Comparison of ENCODE assay signal across 20 mouse cellular contexts in genomic region chr14:40906770-40907169, GRCm38 (mm10). TPM values are rescaled to one million over a fixed set of nuclear protein-coding genes. Genes with fewer than 3 reads are reported as not detected.
DNase-seq lines count a peak whose midpoint lies in the region; ATAC-seq and TF ChIP-seq lines count a peak whose summit lies in the region.
"Had no signal": no experiment of that assay in that cellular context is flagged by ENCODE, and none has a peak within 500 bp of the region (broad histone marks: within the 10 kb centered on the region; RNA-seq: fewer than 3 reads in every experiment).

No protein-coding gene starts in this region.

- peaks cover 5 to 12% of the 10 kb centered on the region in 2 experiments; a peak in 3 of 4 replicates for H3K4me1 ChIP-seq in heart, embryonic 14.5 days (ENCODE audit: control insufficient read depth in 2 of 2, insufficient read depth in 2 of 2, low read length in 2 of 2)
- H3K4me1 ChIP-seq in thymus, adult 2 months (replicated peaks; ENCODE audit: control insufficient read depth, insufficient read depth, low read length) = no peaks in the 10 kb centered on the region
- H3K4me1 ChIP-seq: forebrain, embryonic 15.5 days; hindbrain, embryonic 13.5 days; limb, embryonic 10.5 days; midbrain, embryonic 15.5 days; neural tube, embryonic 15.5 days had no signal

- H3K27me3 ChIP-seq in heart, embryonic 14.5 days (ENCODE audit: control insufficient read depth, insufficient read depth, low read length) = no peaks in the 10 kb centered on the region
- H3K27me3 ChIP-seq in thymus, adult 2 months (ENCODE audit: control insufficient read depth, insufficient read depth, low read length) = no peaks in the 10 kb centered on the region
- H3K27me3 ChIP-seq: forebrain, embryonic 15.5 days; hindbrain, embryonic 13.5 days; kidney, embryonic 15.5 days; midbrain, embryonic 15.5 days; neural tube, embryonic 15.5 days had no signal

- no peak for TF ChIP-seq CTCF in thymus, adult 2 months (IDR thresholded peaks at IDR 0.05; ENCODE audit: borderline replicate concordance, control insufficient read depth, extremely low read depth, insufficient read depth, low read length, poor library complexity)

- 18% methylated on average over 9 of the region's 9 CpGs for WGBS in heart, embryonic 14.5 days
- 93% methylated on average over 9 of the region's 9 CpGs for WGBS in thymus, adult 2 months

- no peaks in the 10 kb centered on the region for H3K9me3 ChIP-seq in heart, embryonic 14.5 days (ENCODE audit: control insufficient read depth, low read length)
- H3K9me3 ChIP-seq: forebrain, embryonic 15.5 days; hindbrain, embryonic 13.5 days; kidney, embryonic 15.5 days; limb, embryonic 10.5 days; midbrain, embryonic 15.5 days; neural tube, embryonic 15.5 days had no signal

- DNase-seq in adrenal gland, postnatal 10 days = peak; percentile 61
- DNase-seq in adrenal gland, postnatal 36 days = no peak
- no peak for DNase-seq in heart, adult 8-10 months (ENCODE audit: low spot score)
- DNase-seq in lung, postnatal 25 days (ENCODE audit: low spot score) = no peak
- DNase-seq in thymus, adult 2 months = no peak
- DNase-seq: cerebellum, postnatal 10 days; embryo, embryonic 11 days; right cerebral cortex, postnatal 14 days; spleen, adult 18-20 months had no signal

- H3K4me2 ChIP-seq in heart, embryonic 14.5 days (ENCODE audit: low read length) = peak overlapping the region; percentile 31; the same call in 1 of the 2 replicates
- H3K4me2 ChIP-seq: forebrain, embryonic 15.5 days; hindbrain, embryonic 13.5 days; kidney, embryonic 15.5 days; midbrain, embryonic 15.5 days; neural tube, embryonic 15.5 days had no signal

- no peak for TF ChIP-seq POLR2A in thymus, adult 2 months (IDR thresholded peaks at IDR 0.05; ENCODE audit: control insufficient read depth, extremely low read depth, insufficient read depth, low read length, poor library complexity)

- H3K9ac ChIP-seq in heart, embryonic 14.5 days (ENCODE audit: low read length) = peak overlapping the region; percentile 16; the same call in 1 of the 2 replicates
- H3K9ac ChIP-seq: forebrain, embryonic 15.5 days; hindbrain, embryonic 13.5 days; kidney, embryonic 15.5 days; liver, embryonic 14.5 days; midbrain, embryonic 15.5 days; neural tube, embryonic 15.5 days had no signal

- H3K36me3 ChIP-seq in heart, embryonic 14.5 days (ENCODE audit: control insufficient read depth, insufficient read depth, low read length) = peaks cover 56% of the 10 kb centered on the region
- peaks cover 38% of the 10 kb centered on the region for H3K36me3 ChIP-seq in thymus, adult 2 months (ENCODE audit: control insufficient read depth, insufficient read depth, low read length)

- ATAC-seq in heart, embryonic 14.5 days (ENCODE audit: insufficient number of reproducible peaks, insufficient read depth, low FRiP score, low read depth) = peak; percentile 78
- peak; percentile 45 for ATAC-seq in common myeloid progenitor, adult 5-6 weeks (replicated peaks; ENCODE audit: low read depth, poor library complexity, severe bottlenecking)
- peak; percentile 63 for ATAC-seq in megakaryocyte progenitor cell, adult 5-6 weeks (replicated peaks; ENCODE audit: poor library complexity)
- ATAC-seq: CD4-positive, CD25-positive, alpha-beta regulatory T cell, adult 4 months; forebrain, embryonic 15.5 days; midbrain, embryonic 15.5 days had no signal

- H3K27ac ChIP-seq in heart, embryonic 14.5 days (replicated peaks in 1 of 2; ENCODE audit: control insufficient read depth in 1 of 2, insufficient read depth in 1 of 2, low read depth in 2 of 2, low read length in 2 of 2) = peak overlapping the region; percentile 25 to 37; a peak in 1 of 4 replicates
- no peak overlapping the region for H3K27ac ChIP-seq in thymus, adult 2 months (ENCODE audit: control insufficient read depth, insufficient read depth, low read length)
- H3K27ac ChIP-seq: forebrain, embryonic 15.5 days; hindbrain, embryonic 13.5 days; kidney, embryonic 15.5 days; limb, embryonic 10.5 days; liver, embryonic 14.5 days; midbrain, embryonic 15.5 days; neural tube, embryonic 15.5 days had no signal

- no peak overlapping the region for H3K4me3 ChIP-seq in heart, embryonic 14.5 days (ENCODE audit: control insufficient read depth in 1 of 2, insufficient read depth in 1 of 2, low read depth in 1 of 2, low read length in 2 of 2)
- no peak overlapping the region for H3K4me3 ChIP-seq in thymus, adult 2 months (ENCODE audit: control insufficient read depth, insufficient read depth, low read length)
- H3K4me3 ChIP-seq: forebrain, embryonic 15.5 days; hindbrain, embryonic 13.5 days; kidney, embryonic 15.5 days; limb, embryonic 10.5 days; midbrain, embryonic 15.5 days; neural tube, embryonic 15.5 days had no signal

RNA-seq across cellular contexts. Expression of gene Sh2d4b, which starts 13.7 kb away (rescaled TPM):
- 1 to 10 TPM; 1.5 to 1.7 TPM for total RNA-seq in adrenal gland, postnatal 10 days (2021)
- 1 to 10 TPM; 1.2 to 2.6 TPM for total RNA-seq in adrenal gland, postnatal 36 days (2021)
- polyA plus RNA-seq in heart, embryonic 14.5 days (2014; fragmentation: Nextera tagmentation; extraction: Ambion mirVana) = 0.89 and 1.1 TPM in 2 replicates
- total RNA-seq in heart, adult 8-10 months (2022) = under 1 TPM; 0.53 to 0.80 (median 0.66) TPM
- total RNA-seq in common myeloid progenitor, adult 5-6 weeks (2017) = 0.46 TPM in 1 of 2 replicates, not detected in the other
- total RNA-seq in megakaryocyte progenitor cell, adult 5-6 weeks (2015) = 0.17 TPM in 1 of 2 replicates, not detected in the other
- not detected in 2 replicates for total RNA-seq in megakaryocyte progenitor cell, adult 5-6 weeks (2017)
- polyA plus RNA-seq in thymus, adult 2 months (2012; rRNA removed) = 5.4 and 7.0 TPM in 2 replicates

RNA-seq across cellular contexts. Expression of gene Tspan14, which starts 59.8 kb away (rescaled TPM):
- total RNA-seq in adrenal gland, postnatal 10 days (2021) = 10 to 100 TPM; 50.0 to 53.8 TPM
- 10 to 100 TPM; 31.5 to 37.3 TPM for total RNA-seq in adrenal gland, postnatal 36 days (2021)
- polyA plus RNA-seq in heart, embryonic 14.5 days (2014; fragmentation: Nextera tagmentation; extraction: Ambion mirVana) = 43.4 and 45.2 TPM in 2 replicates
- total RNA-seq in heart, adult 8-10 months (2022) = 10 to 100 TPM in 2 of 4 experiments, 1 to 10 TPM in 2; 9.8 to 18.6 (median 10.8) TPM
- 46.6 and 49.2 TPM in 2 replicates for total RNA-seq in common myeloid progenitor, adult 5-6 weeks (2017)
- total RNA-seq in megakaryocyte progenitor cell, adult 5-6 weeks (2015) = 30.7 and 36.6 TPM in 2 replicates
- total RNA-seq in megakaryocyte progenitor cell, adult 5-6 weeks (2017) = 35.6 and 42.0 TPM in 2 replicates
- 86.4 and 87.4 TPM in 2 replicates for polyA plus RNA-seq in thymus, adult 2 months (2012; rRNA removed)
